Mouse (Mus musculus) lung, adult 2 months (tissue): ENCODE results near the gene Trim2.

ENCODE experiments used
- CTCF ChIP-seq: fragments of 200-500 bp; IDR thresholded peaks from 2 replicates; pipeline ENCODE4 v1.5.1; 2011; ENCODE audit warnings: mild to moderate bottlenecking, low read length, control low read depth; ENCODE audit not compliant: insufficient read depth
- POLR2A ChIP-seq: fragments of 200-500 bp; IDR thresholded peaks from 2 replicates; pipeline ENCODE4 v1.6.1; 2011; ENCODE audit warnings: low read depth, mild to moderate bottlenecking, control low read depth, low read length, borderline replicate concordance; ENCODE audit errors: extremely low read depth

- TF ChIP-seq CTCF: no peak
- no peak for TF ChIP-seq POLR2A
Observed at GRCm38 (mm10) chr3:84261863-84262262, 44.8 kb downstream of the Trim2 start.
